Mouse (Mus musculus) forebrain, postnatal 0 days (tissue): Measurements from ENCODE around the gene Car10. TPM values are rescaled to one million over a fixed set of nuclear protein-coding genes. Genes with fewer than 3 reads are reported as not detected.

Experiments
- ATAC-seq: fragments of 200-750 bp; cut with Nextera tagmentation; 2 replicates; pipeline ENCODE4 v1.8.0; 2017; ENCODE audit warnings: mild to moderate bottlenecking, moderate library complexity
- DNase-seq: peaks from one replicate; pipeline ENCODE4 v3.0.0-alpha.2; 2015
- H3K27ac ChIP-seq: fragments of 300-500 bp; sonication (generic); 2 replicates; pipeline ENCODE4 v1.5.1; 2014; ENCODE audit warnings: low read depth, mild to moderate bottlenecking, antibody characterized with exemption, low read length, moderate library complexity, mixed read lengths
- H3K27me3 ChIP-seq: fragments of 300-500 bp; sonication (generic); 2 replicates; pipeline ENCODE4 v1.6.1; 2014; ENCODE audit warnings: mild to moderate bottlenecking, low read length, mixed read lengths; ENCODE audit not compliant: insufficient read depth
- H3K36me3 ChIP-seq: fragments of 300-500 bp; sonication (generic); 2 replicates; pipeline ENCODE4 v1.6.1; 2014; ENCODE audit warnings: mild to moderate bottlenecking, moderate library complexity; ENCODE audit not compliant: insufficient read depth
- H3K4me1 ChIP-seq: fragments of 300-500 bp; sonication (generic); 2 replicates; pipeline ENCODE4 v1.6.1; 2014; ENCODE audit warnings: antibody characterized with exemption; ENCODE audit not compliant: insufficient read depth
- H3K4me2 ChIP-seq: fragments of 300-500 bp; sonication (generic); 2 replicates; pipeline ENCODE4 v1.6.1; 2014; ENCODE audit warnings: low read depth, mild to moderate bottlenecking, moderate library complexity
- H3K4me3 ChIP-seq: fragments of 300-500 bp; sonication (generic); 2 replicates; pipeline ENCODE4 v1.5.1; 2014; ENCODE audit warnings: low read depth, low read length, mixed read lengths
- H3K9ac ChIP-seq: fragments of 300-500 bp; sonication (generic); 2 replicates; pipeline ENCODE4 v1.6.1; 2014; ENCODE audit warnings: mild to moderate bottlenecking
- H3K9me3 ChIP-seq: fragments of 300-500 bp; sonication (generic); 2 replicates; pipeline ENCODE4 v1.6.1; 2016; ENCODE audit warnings: low read length
- CTCF ChIP-seq: sonication (generic); IDR thresholded peaks from 2 replicates; pipeline ENCODE4 v1.5.1; 2016; ENCODE audit warnings: antibody characterized with exemption, control low read depth, low read depth
- WGBS: fragments of 180-500 bp; shearing (Covaris S2); extraction: QIAGEN DNeasy Blood & Tissue Kit; methylation state at CpG from one replicate; pipeline ENCODE4 v1.1.7; 2014; 5-methylcytosine and 5-hydroxymethylcytosine counted together
- polyA plus RNA-seq: library from polyadenylated mRNA; unstranded; fragments of >200 nt; fragmentation: Nextera tagmentation; extraction: Ambion mirVana; gene quantifications from 2 replicates; pipeline ENCODE4 v1.2.1, GENCODE M21; 2015
- total RNA-seq: library from RNA; depleted of rRNA; stranded (reverse); fragments of >200 nt; gene quantifications from 2 replicates; pipeline ENCODE4 v1.2.3, GENCODE M21; 2014

The Car10 gene
- total and polyA plus RNA-seq, 2 experiments from 2014 or later, result 25.6 to 34.6 TPM

GRCm38 (mm10) chr11:93120766-93121415 is 23.1 kb downstream of the Car10 start:
- H3K4me3 ChIP-seq, result no peak overlapping the region
- WGBS, result 81% methylated on average over 10 of the region's 10 CpGs
- ATAC-seq (no peak), DNase-seq (no peak)
- H3K27me3 ChIP-seq, result no peaks in the 10 kb centered on the region
- H3K36me3 ChIP-seq, result no peaks in the 10 kb centered on the region
- TF ChIP-seq CTCF, result no peak
- no peaks in the 10 kb centered on the region for H3K4me1 ChIP-seq
- no peak overlapping the region for H3K9ac ChIP-seq
- no peak overlapping the region for H3K27ac ChIP-seq
- no peak overlapping the region for H3K4me2 ChIP-seq
- H3K9me3 ChIP-seq, result no peaks in the 10 kb centered on the region

- no peaks in the 10 kb centered on the region for H3K9me3 ChIP-seq
- H3K9ac ChIP-seq, result no peak overlapping the region
- H3K4me3 ChIP-seq, result no peak overlapping the region
- no peaks in the 10 kb centered on the region for H3K4me1 ChIP-seq
- H3K27ac ChIP-seq, result no peak overlapping the region
- no peak for ATAC-seq
- no peaks in the 10 kb centered on the region for H3K27me3 ChIP-seq
- 79% methylated on average over 4 of the region's 4 CpGs for WGBS
- H3K36me3 ChIP-seq, result no peaks in the 10 kb centered on the region
- no peak for DNase-seq
- H3K4me2 ChIP-seq, result no peak overlapping the region
- no peak for TF ChIP-seq CTCF
Observed at GRCm38 (mm10) chr11:93123691-93124090, 25.9 kb downstream of the Car10 start.

- ATAC-seq (no peak), DNase-seq (no peak)
- 89% methylated on average over 3 of the region's 3 CpGs for WGBS
- H3K27ac ChIP-seq, result no peak overlapping the region
- H3K27me3 ChIP-seq, result no peaks in the 10 kb centered on the region
- no peak for TF ChIP-seq CTCF
- no peak overlapping the region for H3K9ac ChIP-seq
- H3K4me2 ChIP-seq, result no peak overlapping the region
- H3K9me3 ChIP-seq, result no peaks in the 10 kb centered on the region
- H3K36me3 ChIP-seq, result no peaks in the 10 kb centered on the region
- no peak overlapping the region for H3K4me3 ChIP-seq
- no peaks in the 10 kb centered on the region for H3K4me1 ChIP-seq
Observed at GRCm38 (mm10) chr11:93126466-93126865, 28.6 kb downstream of the Car10 start.

- Histone ChIP-seq H3K4me1 (no peaks in the 10 kb centered on the region), H3K4me2 (no peak overlapping the region), H3K9ac (no peak overlapping the region), H3K9me3 (no peaks in the 10 kb centered on the region), H3K36me3 (no peaks in the 10 kb centered on the region), H3K27me3 (no peaks in the 10 kb centered on the region), H3K27ac (no peak overlapping the region), H3K4me3 (no peak overlapping the region)
- DNase-seq (no peak), ATAC-seq (no peak)
- no peak for TF ChIP-seq CTCF
- WGBS, result 76% methylated on average over 2 of the region's 2 CpGs
Observed at GRCm38 (mm10) chr11:93128481-93128880, 30.7 kb downstream of the Car10 start.

- WGBS, result 96% methylated on average over 1 of the region's 1 CpGs
- DNase-seq (no peak), ATAC-seq (no peak)
- no peak overlapping the region for H3K4me3 ChIP-seq
- TF ChIP-seq CTCF, result no peak
- H3K9me3 ChIP-seq, result no peaks in the 10 kb centered on the region
- H3K9ac ChIP-seq, result no peak overlapping the region
- H3K4me2 ChIP-seq, result no peak overlapping the region
- H3K27ac ChIP-seq, result no peak overlapping the region
- no peaks in the 10 kb centered on the region for H3K36me3 ChIP-seq
- no peaks in the 10 kb centered on the region for H3K4me1 ChIP-seq
- no peaks in the 10 kb centered on the region for H3K27me3 ChIP-seq
Observed at GRCm38 (mm10) chr11:93137841-93138240, 40.0 kb downstream of the Car10 start.

- no peak for ATAC-seq
- H3K36me3 ChIP-seq, result no peaks in the 10 kb centered on the region
- H3K4me1 ChIP-seq, result no peaks in the 10 kb centered on the region
- no peak for DNase-seq
- no peak overlapping the region for H3K4me3 ChIP-seq
- WGBS, result 86% methylated on average over 1 of the region's 1 CpGs
- no peaks in the 10 kb centered on the region for H3K27me3 ChIP-seq
- no peak for TF ChIP-seq CTCF
- no peak overlapping the region for H3K9ac ChIP-seq
- H3K4me2 ChIP-seq, result no peak overlapping the region
- H3K27ac ChIP-seq, result no peak overlapping the region
- no peaks in the 10 kb centered on the region for H3K9me3 ChIP-seq
Observed at GRCm38 (mm10) chr11:93141727-93142126, 43.9 kb downstream of the Car10 start.

GRCm38 (mm10) chr11:93144544-93144943 is 46.7 kb downstream of the Car10 start:
- H3K27me3 ChIP-seq, result no peaks in the 10 kb centered on the region
- 18% methylated on average over 2 of the region's 2 CpGs for WGBS
- no peak overlapping the region for H3K4me3 ChIP-seq
- H3K27ac ChIP-seq, result no peak overlapping the region
- H3K9me3 ChIP-seq, result no peaks in the 10 kb centered on the region
- ATAC-seq (peak; percentile 36; the same call in 1 of the 2 replicates), DNase-seq (peak; percentile 82)
- no peaks in the 10 kb centered on the region for H3K4me1 ChIP-seq
- no peak overlapping the region for H3K9ac ChIP-seq
- TF ChIP-seq CTCF, result peak; percentile 70
- no peaks in the 10 kb centered on the region for H3K36me3 ChIP-seq
- H3K4me2 ChIP-seq, result no peak overlapping the region
